Mouse (Mus musculus): ENCODE measurements at regions not wholly inside any gene's neighbourhood (a gene's known extent, or its start where the extent isn't known, plus 50 kb on each side); places are given as distances from the start of the nearest gene placed in this dataset.

DNA sequence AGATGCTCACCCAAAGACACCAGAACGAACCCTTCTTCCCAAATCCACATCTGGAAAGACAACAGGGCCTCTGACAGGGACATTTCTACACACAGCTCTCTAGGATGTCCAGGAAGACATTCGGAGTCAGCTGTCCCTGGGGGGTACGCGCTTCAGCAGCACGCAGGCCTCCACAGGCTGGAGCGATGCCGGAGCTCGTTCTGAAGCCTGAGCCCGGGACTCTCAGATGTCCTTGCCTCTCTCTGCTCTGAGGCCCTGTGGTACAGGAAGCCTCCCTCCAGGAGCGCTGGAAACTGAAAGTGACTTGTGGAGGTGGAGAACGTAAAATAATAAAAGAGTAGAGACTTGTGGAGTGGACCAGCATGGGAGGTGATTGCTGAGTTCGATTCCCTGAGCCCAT, 116.8 kb upstream of the 1700021F07Rik start:
- no peak overlapping the region for H3K27ac ChIP-seq (replicated peaks)
- no peaks in the 10 kb centered on the region for H3K27me3 ChIP-seq (ENCODE audit: control insufficient read depth, insufficient read depth, low read length)
- no peaks in the 10 kb centered on the region for H3K9me3 ChIP-seq (ENCODE audit: control insufficient read depth, low read length)
- H3K4me2 ChIP-seq (replicated peaks; ENCODE audit: low read depth), result no peak overlapping the region
- DNase-seq (ENCODE audit: low spot score) (no peak), ATAC-seq (ENCODE audit: low FRiP score, low TSS enrichment) (no peak)
- TF ChIP-seq CTCF (IDR thresholded peaks at IDR 0.05; ENCODE audit: low read depth), result no peak
- TF ChIP-seq EP300 (optimal IDR thresholded peaks at IDR 0.05), result no peak
- WGBS, result 79% methylated on average over 12 of the region's 12 CpGs
- H3K9ac ChIP-seq (ENCODE audit: low read length), result no peak overlapping the region
- no peaks in the 10 kb centered on the region for H3K36me3 ChIP-seq (ENCODE audit: control insufficient read depth, insufficient read depth, low read length)
- H3K4me1 ChIP-seq (replicated peaks; ENCODE audit: control insufficient read depth, insufficient read depth), result no peaks in the 10 kb centered on the region
- H3K4me3 ChIP-seq (ENCODE audit: low read depth, low read length), result no peak overlapping the region

GRCm38 (mm10) chr2:173406344-173407094, 115.9 kb upstream of the 1700021F07Rik start:
- H3K9me3 ChIP-seq (ENCODE audit: control insufficient read depth, low read length), result no peaks in the 10 kb centered on the region
- no peak overlapping the region for H3K4me3 ChIP-seq (ENCODE audit: low read depth, low read length)
- no peaks in the 10 kb centered on the region for H3K36me3 ChIP-seq (ENCODE audit: control insufficient read depth, insufficient read depth, low read length)
- H3K27ac ChIP-seq (replicated peaks), result no peak overlapping the region
- no peak overlapping the region for H3K9ac ChIP-seq (ENCODE audit: low read length)
- H3K4me2 ChIP-seq (replicated peaks; ENCODE audit: low read depth), result no peak overlapping the region
- DNase-seq (ENCODE audit: low spot score) (no peak), ATAC-seq (ENCODE audit: low FRiP score, low TSS enrichment) (no peak)
- H3K27me3 ChIP-seq (ENCODE audit: control insufficient read depth, insufficient read depth, low read length), result no peaks in the 10 kb centered on the region
- H3K4me1 ChIP-seq (replicated peaks; ENCODE audit: control insufficient read depth, insufficient read depth), result no peaks in the 10 kb centered on the region
- TF ChIP-seq EP300 (optimal IDR thresholded peaks at IDR 0.05) (no peak), CTCF (IDR thresholded peaks at IDR 0.05; ENCODE audit: low read depth) (no peak)
- 52% methylated on average over 13 of the region's 13 CpGs for WGBS

- DNase-seq (ENCODE audit: low spot score) (no peak), ATAC-seq (ENCODE audit: low FRiP score, low TSS enrichment) (no peak)
- 81% methylated on average over 3 of the region's 3 CpGs for WGBS
- TF ChIP-seq CTCF (IDR thresholded peaks at IDR 0.05; ENCODE audit: low read depth), result no peak
- no peak for TF ChIP-seq EP300 (optimal IDR thresholded peaks at IDR 0.05)
- Histone ChIP-seq H3K36me3 (ENCODE audit: control insufficient read depth, insufficient read depth, low read length) (no peaks in the 10 kb centered on the region), H3K9me3 (ENCODE audit: control insufficient read depth, low read length) (no peaks in the 10 kb centered on the region), H3K27ac (replicated peaks) (no peak overlapping the region), H3K9ac (ENCODE audit: low read length) (no peak overlapping the region), H3K4me2 (replicated peaks; ENCODE audit: low read depth) (no peak overlapping the region), H3K4me1 (replicated peaks; ENCODE audit: control insufficient read depth, insufficient read depth) (no peaks in the 10 kb centered on the region), H3K4me3 (ENCODE audit: low read depth, low read length) (no peak overlapping the region), H3K27me3 (ENCODE audit: control insufficient read depth, insufficient read depth, low read length) (no peaks in the 10 kb centered on the region)
These were observed 115.3 kb upstream of the 1700021F07Rik start for GRCm38 (mm10) chr2:173407133-173407532.

GRCm38 (mm10) chr2:173408681-173409081, 113.7 kb upstream of the 1700021F07Rik start:
- no peaks in the 10 kb centered on the region for H3K36me3 ChIP-seq (ENCODE audit: control insufficient read depth, insufficient read depth, low read length)
- H3K4me3 ChIP-seq (ENCODE audit: low read depth, low read length), result no peak overlapping the region
- H3K4me2 ChIP-seq (replicated peaks; ENCODE audit: low read depth), result no peak overlapping the region
- no peaks in the 10 kb centered on the region for H3K4me1 ChIP-seq (replicated peaks; ENCODE audit: control insufficient read depth, insufficient read depth)
- H3K27ac ChIP-seq (replicated peaks), result no peak overlapping the region
- no peak for TF ChIP-seq CTCF (IDR thresholded peaks at IDR 0.05; ENCODE audit: low read depth)
- TF ChIP-seq EP300 (optimal IDR thresholded peaks at IDR 0.05), result no peak
- no peak for ATAC-seq (ENCODE audit: low FRiP score, low TSS enrichment)
- 73% methylated on average over 5 of the region's 5 CpGs for WGBS
- no peaks in the 10 kb centered on the region for H3K27me3 ChIP-seq (ENCODE audit: control insufficient read depth, insufficient read depth, low read length)
- no peak for DNase-seq (ENCODE audit: low spot score)
- H3K9me3 ChIP-seq (ENCODE audit: control insufficient read depth, low read length), result no peaks in the 10 kb centered on the region
- H3K9ac ChIP-seq (ENCODE audit: low read length), result no peak overlapping the region

DNA sequence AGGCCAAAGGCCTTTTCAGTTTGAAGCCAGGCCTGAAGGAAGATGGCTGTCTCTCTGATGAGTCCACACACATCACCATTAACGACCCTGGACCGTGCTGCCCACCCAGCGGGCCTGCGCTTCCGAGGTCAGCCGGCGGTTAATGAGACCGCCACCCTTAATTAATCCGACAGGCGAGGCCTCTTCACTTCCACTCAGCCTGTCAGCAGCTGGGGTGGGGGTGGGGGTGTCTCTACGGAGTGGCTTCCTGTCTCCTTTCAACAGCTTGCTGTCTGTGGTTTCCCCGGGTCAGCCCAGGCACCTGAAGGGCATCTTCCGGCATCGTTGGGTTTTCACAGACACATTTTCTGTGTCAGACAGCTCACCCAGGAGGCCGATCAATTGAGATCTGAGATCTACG, 113.0 kb upstream of the 1700021F07Rik start:
- no peak overlapping the region for H3K9ac ChIP-seq (ENCODE audit: low read length)
- H3K4me3 ChIP-seq (ENCODE audit: low read depth, low read length), result no peak overlapping the region
- no peak overlapping the region for H3K4me2 ChIP-seq (replicated peaks; ENCODE audit: low read depth)
- no peak for DNase-seq (ENCODE audit: low spot score)
- H3K27ac ChIP-seq (replicated peaks), result no peak overlapping the region
- TF ChIP-seq EP300 (optimal IDR thresholded peaks at IDR 0.05) (no peak), CTCF (IDR thresholded peaks at IDR 0.05; ENCODE audit: low read depth) (no peak)
- H3K36me3 ChIP-seq (ENCODE audit: control insufficient read depth, insufficient read depth, low read length), result no peaks in the 10 kb centered on the region
- no peaks in the 10 kb centered on the region for H3K4me1 ChIP-seq (replicated peaks; ENCODE audit: control insufficient read depth, insufficient read depth)
- H3K27me3 ChIP-seq (ENCODE audit: control insufficient read depth, insufficient read depth, low read length), result no peaks in the 10 kb centered on the region
- 44% methylated on average over 16 of the region's 16 CpGs for WGBS
- H3K9me3 ChIP-seq (ENCODE audit: control insufficient read depth, low read length), result no peaks in the 10 kb centered on the region
- ATAC-seq (ENCODE audit: low FRiP score, low TSS enrichment), result no peak

GRCm38 (mm10) chr2:173413906-173414656, 108.3 kb upstream of the 1700021F07Rik start:
- TF ChIP-seq EP300 (optimal IDR thresholded peaks at IDR 0.05), result no peak
- TF ChIP-seq CTCF (IDR thresholded peaks at IDR 0.05; ENCODE audit: low read depth), result no peak

More at GRCm38 (mm10) chr2:173413906-173414656, 108.3 kb upstream of the 1700021F07Rik start:
- Histone ChIP-seq H3K4me1 (replicated peaks; ENCODE audit: control insufficient read depth, insufficient read depth) (no peaks in the 10 kb centered on the region), H3K27ac (replicated peaks) (no peak overlapping the region), H3K9ac (ENCODE audit: low read length) (no peak overlapping the region), H3K4me2 (replicated peaks; ENCODE audit: low read depth) (no peak overlapping the region), H3K4me3 (ENCODE audit: low read depth, low read length) (no peak overlapping the region), H3K36me3 (ENCODE audit: control insufficient read depth, insufficient read depth, low read length) (no peaks in the 10 kb centered on the region), H3K27me3 (ENCODE audit: control insufficient read depth, insufficient read depth, low read length) (no peaks in the 10 kb centered on the region), H3K9me3 (ENCODE audit: control insufficient read depth, low read length) (no peaks in the 10 kb centered on the region)
- ATAC-seq (ENCODE audit: low FRiP score, low TSS enrichment) (no peak), DNase-seq (ENCODE audit: low spot score) (no peak)
- WGBS, result 65% methylated on average over 18 of the region's 18 CpGs

Data from stomach, postnatal 0 days (tissue).